ENCODE assay signal across 14 mouse cellular contexts in the genomic region with DNA sequence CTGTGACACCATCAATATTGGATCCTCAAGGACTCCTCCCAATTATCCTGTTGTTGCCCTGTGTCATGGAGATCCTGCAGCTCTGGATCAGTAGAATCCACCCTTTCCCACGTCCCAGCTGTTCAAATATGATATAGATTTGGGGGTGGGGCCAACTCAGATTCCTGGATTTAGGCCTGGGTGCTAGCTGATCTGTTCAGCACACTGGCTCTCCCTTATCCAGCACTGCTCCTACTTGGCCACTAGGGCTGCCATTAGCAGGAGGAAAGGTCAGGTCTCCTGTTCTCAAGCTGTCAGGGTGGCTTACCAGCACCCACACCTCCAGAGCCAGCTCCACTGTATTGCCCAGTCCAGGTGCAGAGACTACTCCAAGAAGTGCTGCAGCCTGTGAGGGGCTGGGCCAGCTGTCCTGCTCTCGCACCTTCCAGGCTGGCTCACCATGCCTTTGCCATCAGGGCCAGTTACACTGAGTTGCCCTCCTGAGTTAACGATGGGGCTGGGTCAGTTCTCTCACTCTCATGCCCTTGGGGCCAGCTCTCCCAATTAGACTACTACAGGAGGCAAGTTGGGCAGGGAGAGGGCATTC. TPM values are rescaled to one million over a fixed set of nuclear protein-coding genes. Genes with fewer than 3 reads are reported as not detected.
DNase-seq lines count a peak whose midpoint lies in the region; ATAC-seq and TF ChIP-seq lines count a peak whose summit lies in the region.
"Had no signal": no experiment of that assay in that cellular context is flagged by ENCODE, and none has a peak within 500 bp of the region (broad histone marks: within the 10 kb centered on the region; RNA-seq: fewer than 3 reads in every experiment).

No protein-coding gene starts in this region.

- no peaks in the 10 kb centered on the region for H3K36me3 ChIP-seq in heart, postnatal 0 days (replicated peaks; ENCODE audit: control insufficient read depth, insufficient read depth, low read length)
- H3K36me3 ChIP-seq in lung, embryonic 16.5 days (ENCODE audit: control insufficient read depth, insufficient read depth, low read length), result no peaks in the 10 kb centered on the region
- no peaks in the 10 kb centered on the region for H3K36me3 ChIP-seq in liver, embryonic 15.5 days (replicated peaks)
- H3K36me3 ChIP-seq: forebrain, embryonic 12.5 days; intestine, embryonic 15.5 days had no signal

- H3K4me2 ChIP-seq in heart, postnatal 0 days (ENCODE audit: low read depth, low read length), result no peak overlapping the region
- no peak overlapping the region for H3K4me2 ChIP-seq in lung, embryonic 16.5 days (ENCODE audit: low read depth, low read length)
- H3K4me2 ChIP-seq in liver, embryonic 15.5 days, result no peak overlapping the region
- H3K4me2 ChIP-seq: forebrain, embryonic 12.5 days; intestine, embryonic 15.5 days had no signal

- 0 out of 2 replicates have a peak, but pooled peaks cover 3% of the 10 kb centered on the region for H3K4me1 ChIP-seq in heart, postnatal 0 days (ENCODE audit: control insufficient read depth, insufficient read depth)
- no peaks in the 10 kb centered on the region for H3K4me1 ChIP-seq in lung, embryonic 16.5 days (replicated peaks; ENCODE audit: control insufficient read depth, insufficient read depth, low read length)
- peaks cover 18% of the 10 kb centered on the region for H3K4me1 ChIP-seq in liver, embryonic 15.5 days (replicated peaks)
- H3K4me1 ChIP-seq: forebrain, embryonic 12.5 days; intestine, embryonic 15.5 days had no signal

- DNase-seq in heart, postnatal 0 days (ENCODE audit: low spot score), result no peak
- DNase-seq in heart, adult 9 months (ENCODE audit: low spot score in 2 of 2), result no peak
- no peak for DNase-seq in lung, postnatal 36 days
- DNase-seq in Patski (ENCODE audit: low read depth, low spot score), result no peak
- DNase-seq in ovary, adult 18-20 months (ENCODE audit: low spot score), result no peak
- DNase-seq in left cerebral cortex, postnatal 36 days (ENCODE audit: low spot score in 2 of 2), result no peak
- DNase-seq: adrenal gland, postnatal 25 days; cerebellum, adult 11-12 months; gastrocnemius, adult 2 months; heart, postnatal 36 days had no signal

- POLR2A ChIA-PET in Patski (lab: Charles Lee), result no interaction called here

- H3K9ac ChIP-seq in heart, postnatal 0 days (replicated peaks; ENCODE audit: low read depth, low read length), result no peak overlapping the region
- no peak overlapping the region for H3K9ac ChIP-seq in lung, embryonic 16.5 days (ENCODE audit: low read length)
- H3K9ac ChIP-seq in liver, embryonic 15.5 days, result no peak overlapping the region
- H3K9ac ChIP-seq: forebrain, embryonic 12.5 days; intestine, embryonic 15.5 days had no signal

- no peak overlapping the region for H3K4me3 ChIP-seq in heart, postnatal 0 days (ENCODE audit: low read depth, low read length)
- H3K4me3 ChIP-seq in lung, embryonic 16.5 days (ENCODE audit: low read length), result no peak overlapping the region
- H3K4me3 ChIP-seq in liver, embryonic 15.5 days (replicated peaks), result no peak overlapping the region
- H3K4me3 ChIP-seq: forebrain, embryonic 12.5 days; gastrocnemius, adult 2 months; intestine, embryonic 15.5 days had no signal

- no peaks in the 10 kb centered on the region for H3K9me3 ChIP-seq in heart, postnatal 0 days (replicated peaks; ENCODE audit: control insufficient read depth, low read length)
- no peaks in the 10 kb centered on the region for H3K9me3 ChIP-seq in lung, embryonic 16.5 days (ENCODE audit: control insufficient read depth, low read length)
- H3K9me3 ChIP-seq in liver, embryonic 15.5 days (replicated peaks), result no peaks in the 10 kb centered on the region
- H3K9me3 ChIP-seq: forebrain, embryonic 12.5 days; intestine, embryonic 15.5 days had no signal

- peak; percentile 18; the same call in 1 of the 2 replicates for TF ChIP-seq CTCF in heart, postnatal 0 days (IDR thresholded peaks at IDR 0.05; ENCODE audit: low read depth)
- peak; percentile 33 for TF ChIP-seq CTCF in Patski (IDR thresholded peaks at IDR 0.05)

- in situ Hi-C loops in Patski (cut with MboI; ENCODE audit: low pct_unique_long_range_greater_than_20kb), result no loop called here

- WGBS in heart, postnatal 0 days, result 68% methylated on average over 3 of the region's 3 CpGs
- WGBS in lung, embryonic 16.5 days, result 62% methylated on average over 3 of the region's 3 CpGs
- WGBS in liver, embryonic 15.5 days (ENCODE audit: insufficient replicate concordance), result 50% methylated on average over 3 of the region's 3 CpGs

- CTCF ChIA-PET in Patski (lab: Charles Lee), result no interaction called here

- H3K27ac ChIP-seq in heart, postnatal 0 days (ENCODE audit: low read depth), result no peak overlapping the region
- no peak overlapping the region for H3K27ac ChIP-seq in lung, embryonic 16.5 days (ENCODE audit: low read length)
- H3K27ac ChIP-seq in liver, embryonic 15.5 days (replicated peaks), result no peak overlapping the region
- H3K27ac ChIP-seq: forebrain, embryonic 12.5 days; gastrocnemius, adult 2 months; intestine, embryonic 15.5 days had no signal

- no peak for ATAC-seq in heart, postnatal 0 days (ENCODE audit: insufficient read depth, low read depth)
- peak; percentile 34; the same call in 1 of the 2 replicates for ATAC-seq in lung, embryonic 16.5 days (ENCODE audit: low read depth)
- no peak for ATAC-seq in Patski
- ATAC-seq in liver, embryonic 15.5 days (ENCODE audit: insufficient read depth), result peak; percentile 31; the same call in 1 of the 2 replicates
- ATAC-seq: intestine, embryonic 15.5 days had no signal

- intact Hi-C loops in left cerebral cortex, postnatal 36 days (cut with DNase I), result no loop called here

- no peaks in the 10 kb centered on the region for H3K27me3 ChIP-seq in heart, postnatal 0 days (ENCODE audit: control insufficient read depth, insufficient read depth, low read length)
- no peaks in the 10 kb centered on the region for H3K27me3 ChIP-seq in lung, embryonic 16.5 days (ENCODE audit: control insufficient read depth, insufficient read depth, low read depth, low read length)
- peaks cover 12% of the 10 kb centered on the region for H3K27me3 ChIP-seq in Patski
- no peaks in the 10 kb centered on the region; the same call in 1 of the 2 replicates for H3K27me3 ChIP-seq in liver, embryonic 15.5 days
- H3K27me3 ChIP-seq: forebrain, embryonic 12.5 days; intestine, embryonic 15.5 days had no signal

- no peak for TF ChIP-seq EP300 in heart, postnatal 0 days (IDR thresholded peaks at IDR 0.05; ENCODE audit: low read depth)

RNA-seq across cellular contexts. Expression of gene Myh10, which starts 10.0 kb away (rescaled TPM):
- total RNA-seq in heart, postnatal 0 days (2014; rRNA removed; ENCODE audit: low replicate concordance), result 82.8 and 150 TPM in 2 replicates
- polyA plus RNA-seq in heart, postnatal 0 days (2015; fragmentation: Nextera tagmentation; extraction: Ambion mirVana), result 34.9 and 39.5 TPM in 2 replicates
- polyA plus RNA-seq in lung, embryonic 16.5 days (2015; fragmentation: Nextera tagmentation; extraction: Ambion mirVana), result 119 and 125 TPM in 2 replicates
- 113 TPM for polyA plus RNA-seq in Patski (2021)
- polyA plus RNA-seq in liver, embryonic 15.5 days (2015; fragmentation: Nextera tagmentation; extraction: Ambion mirVana), result 13.3 and 15.7 TPM in 2 replicates
- 100 to 1,000 TPM; 198 to 218 TPM for total RNA-seq in left cerebral cortex, postnatal 36 days (2021)

Comparison
In these comparisons a context has a peak if more than half of its experiments do, and no peak if none do; other contexts are left out.
1. ATAC-seq: peak in lung, embryonic 16.5 days (single experiment) and liver, embryonic 15.5 days (single experiment); none in heart, postnatal 0 days (single experiment) and Patski (single experiment).